Mouse (Mus musculus): ENCODE measurements around the gene Olfr1094.

DNA sequence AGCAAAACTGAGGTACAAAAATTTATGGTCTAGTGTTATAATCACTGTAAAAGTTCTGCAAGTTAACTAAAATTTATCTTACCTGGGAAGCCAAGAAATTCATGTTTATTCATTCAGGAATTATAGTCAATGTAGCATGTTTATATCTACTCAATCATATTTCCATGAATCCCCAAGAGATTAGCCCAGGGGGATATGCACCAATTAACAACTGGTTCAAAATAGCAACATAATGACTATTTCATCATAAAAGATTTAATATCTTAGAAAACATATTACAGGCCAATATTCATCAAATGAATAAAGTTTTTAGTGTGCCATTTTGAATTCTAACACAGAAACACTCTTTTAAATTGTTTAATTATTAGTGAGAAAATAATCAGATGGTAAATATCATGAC, 14.5 kb upstream of the Olfr1094 start, which contains the start of gene Olfr141:
- TF ChIP-seq CTCF (IDR thresholded peaks at IDR 0.05; ENCODE audit: low read depth, low read length): no peak
- TF ChIP-seq GATA1 (IDR thresholded peaks at IDR 0.05; ENCODE audit: borderline replicate concordance, low read length): no peak
- TF ChIP-seq GATA2 (IDR thresholded peaks at IDR 0.05; ENCODE audit: borderline replicate concordance, low read depth, low read length): no peak
- TF ChIP-seq TAL1 (conservative IDR thresholded peaks at IDR 0.05; ENCODE audit: low read depth, low read length): no peak
- no peak for TF ChIP-seq POLR2AphosphoS5 (IDR thresholded peaks at IDR 0.05; ENCODE audit: insufficient replicate concordance, low read depth, low read length)
